Mouse (Mus musculus): ENCODE results near the gene D17H6S53E. TPM values are rescaled to one million over a fixed set of nuclear protein-coding genes. Genes with fewer than 3 reads are reported as not detected.

The D17H6S53E gene
- polyA plus RNA-seq, 1 experiment from 2014 or later: 10.1 TPM

DNA sequence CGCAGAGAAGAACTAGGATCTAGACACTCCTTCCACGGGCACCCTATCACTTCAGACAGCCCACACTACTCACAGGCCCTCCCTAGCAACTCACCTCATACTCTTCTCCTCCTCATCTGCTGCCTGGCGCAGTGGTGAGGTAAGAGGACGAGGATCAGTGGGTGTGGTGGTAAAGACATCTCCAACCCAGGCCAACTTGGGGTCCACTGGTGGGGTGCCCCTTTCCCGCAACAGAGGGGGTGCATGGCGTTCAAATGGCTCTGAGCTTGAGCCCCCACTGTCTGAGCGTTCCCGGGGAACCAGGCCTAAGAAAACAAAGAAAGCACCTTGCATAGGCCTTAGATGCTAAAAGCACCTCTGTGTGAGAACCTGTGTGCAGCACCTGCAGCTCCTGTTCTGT is 31.1 kb downstream of the D17H6S53E start:
- Histone ChIP-seq H3K4me2 (ENCODE audit: low read length) (no peak overlapping the region), H3K9me3 (ENCODE audit: control insufficient read depth, low read length) (no peaks in the 10 kb centered on the region), H3K36me3 (ENCODE audit: control insufficient read depth, insufficient read depth, low read length) (peaks cover 100% of the 10 kb centered on the region), H3K4me1 (ENCODE audit: control insufficient read depth in 2 of 2, insufficient read depth in 2 of 2, low read length in 2 of 2) (peaks cover 0 to 9% of the 10 kb centered on the region in 2 experiments; a peak in 2 of 4 replicates), H3K27ac (replicated peaks in 1 of 2; ENCODE audit: control insufficient read depth in 1 of 2, insufficient read depth in 1 of 2, low read depth in 2 of 2, low read length in 2 of 2) (no peak overlapping the region), H3K9ac (ENCODE audit: low read length) (no peak overlapping the region), H3K27me3 (ENCODE audit: control insufficient read depth, insufficient read depth, low read length) (no peaks in the 10 kb centered on the region), H3K4me3 (ENCODE audit: control insufficient read depth in 1 of 2, insufficient read depth in 1 of 2, low read depth in 1 of 2, low read length in 2 of 2) (no peak overlapping the region)
- 85% methylated on average over 8 of the region's 8 CpGs for WGBS
- ATAC-seq (ENCODE audit: insufficient number of reproducible peaks, insufficient read depth, low FRiP score, low read depth): no peak

DNA sequence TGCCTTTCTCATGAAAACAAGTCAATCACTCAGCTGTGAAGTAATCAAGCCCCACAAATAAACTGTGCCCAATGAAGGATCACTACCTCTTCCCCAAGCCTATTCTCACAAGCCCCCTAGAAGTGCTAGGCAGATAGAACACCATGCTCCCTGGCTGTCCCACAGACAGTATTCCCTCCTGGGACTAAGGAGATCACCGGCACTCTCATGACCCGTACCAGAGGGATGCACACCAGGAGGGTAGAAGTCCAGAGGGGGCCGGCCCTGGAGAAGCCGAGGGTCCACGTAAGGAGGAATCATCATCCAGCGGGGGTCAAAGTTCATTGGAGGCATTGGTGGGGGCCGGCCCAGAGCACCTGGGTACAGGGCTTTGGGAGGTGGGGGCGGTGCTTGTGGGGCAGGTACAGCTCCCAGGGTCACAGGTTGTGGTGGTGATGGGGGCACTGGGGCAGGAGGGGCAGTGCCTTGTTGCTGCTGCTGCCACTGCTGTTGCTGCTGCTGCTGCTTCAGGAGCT is 31.5 kb downstream of the D17H6S53E start:
- Histone ChIP-seq H3K27me3 (ENCODE audit: control insufficient read depth, insufficient read depth, low read length) (no peaks in the 10 kb centered on the region), H3K9me3 (ENCODE audit: control insufficient read depth, low read length) (no peaks in the 10 kb centered on the region), H3K27ac (replicated peaks in 1 of 2; ENCODE audit: control insufficient read depth in 1 of 2, insufficient read depth in 1 of 2, low read depth in 2 of 2, low read length in 2 of 2) (no peak overlapping the region), H3K9ac (ENCODE audit: low read length) (no peak overlapping the region), H3K36me3 (ENCODE audit: control insufficient read depth, insufficient read depth, low read length) (peaks cover 95% of the 10 kb centered on the region), H3K4me2 (ENCODE audit: low read length) (no peak overlapping the region), H3K4me3 (ENCODE audit: control insufficient read depth in 1 of 2, insufficient read depth in 1 of 2, low read depth in 1 of 2, low read length in 2 of 2) (no peak overlapping the region), H3K4me1 (ENCODE audit: control insufficient read depth in 2 of 2, insufficient read depth in 2 of 2, low read length in 2 of 2) (peaks cover 3 to 14% of the 10 kb centered on the region in 2 experiments)
- ATAC-seq (ENCODE audit: insufficient number of reproducible peaks, insufficient read depth, low FRiP score, low read depth): no peak
- 90% methylated on average over 8 of the region's 8 CpGs for WGBS

DNA sequence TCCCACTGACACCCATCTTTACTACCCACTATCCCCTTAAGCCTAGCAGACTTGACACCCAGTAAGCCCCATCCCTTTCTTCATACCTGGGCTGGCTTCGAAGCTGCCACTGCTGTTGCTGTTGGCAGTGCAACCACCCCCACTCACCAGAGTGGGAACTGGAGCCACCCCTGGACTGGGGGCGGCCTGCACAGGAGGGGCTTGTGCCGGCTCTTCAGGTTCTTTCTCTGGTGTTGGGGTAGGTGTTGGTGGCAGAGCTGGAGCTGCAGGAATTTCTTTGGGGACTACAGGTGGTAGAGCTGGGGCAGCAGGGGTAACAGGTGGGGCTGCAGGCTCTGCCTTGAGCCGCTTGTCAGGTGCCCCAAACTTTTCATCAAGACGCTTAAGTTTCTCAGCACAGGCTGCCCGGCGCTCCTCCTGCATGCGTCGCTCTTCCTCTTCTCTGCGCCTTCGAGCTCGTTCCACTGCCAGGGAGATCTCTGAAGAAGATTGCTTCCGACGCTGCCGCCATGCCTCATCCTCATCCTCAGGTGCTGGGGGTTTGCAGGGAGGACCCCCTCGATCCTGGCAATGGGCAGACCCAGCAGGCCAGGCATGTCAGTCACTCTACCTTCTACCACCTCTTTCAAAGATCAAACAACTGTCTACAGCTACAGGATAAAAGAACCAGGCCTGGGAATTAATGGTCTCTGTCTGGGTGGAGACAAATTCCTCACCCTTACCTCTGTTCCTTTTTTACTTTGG is 32.8 kb downstream of the D17H6S53E start:
- ATAC-seq (ENCODE audit: insufficient number of reproducible peaks, insufficient read depth, low FRiP score, low read depth): no peak

DNA sequence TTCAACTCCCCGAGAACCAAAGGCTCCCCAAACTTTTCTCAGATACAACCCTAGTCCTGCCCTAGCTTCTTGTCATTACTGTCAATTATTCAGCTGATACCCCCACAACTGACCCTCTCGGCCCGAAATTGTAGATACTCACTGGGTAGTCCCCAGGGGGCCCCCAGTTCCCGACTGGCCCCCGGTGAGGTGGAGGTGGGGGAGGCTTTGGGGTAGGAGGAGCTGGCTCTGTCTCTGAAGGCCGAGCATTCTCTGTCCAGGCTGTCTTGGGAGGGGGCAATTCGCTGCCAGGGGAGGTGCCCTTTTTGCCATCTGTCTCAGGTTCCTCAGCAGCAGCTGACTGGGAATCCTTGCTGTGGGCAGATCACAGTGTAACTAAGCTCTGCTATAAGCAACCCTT is 33.5 kb downstream of the D17H6S53E start:
- Histone ChIP-seq H3K4me2 (ENCODE audit: low read length) (no peak overlapping the region), H3K27ac (replicated peaks in 1 of 2; ENCODE audit: control insufficient read depth in 1 of 2, insufficient read depth in 1 of 2, low read depth in 2 of 2, low read length in 2 of 2) (no peak overlapping the region), H3K4me1 (ENCODE audit: control insufficient read depth in 2 of 2, insufficient read depth in 2 of 2, low read length in 2 of 2) (peaks cover 5 to 23% of the 10 kb centered on the region in 2 experiments), H3K9ac (ENCODE audit: low read length) (no peak overlapping the region), H3K36me3 (ENCODE audit: control insufficient read depth, insufficient read depth, low read length) (peaks cover 76% of the 10 kb centered on the region), H3K4me3 (ENCODE audit: control insufficient read depth in 1 of 2, insufficient read depth in 1 of 2, low read depth in 1 of 2, low read length in 2 of 2) (no peak overlapping the region), H3K27me3 (ENCODE audit: control insufficient read depth, insufficient read depth, low read length) (no peaks in the 10 kb centered on the region), H3K9me3 (ENCODE audit: control insufficient read depth, low read length) (no peaks in the 10 kb centered on the region)
- 84% methylated on average over 7 of the region's 7 CpGs for WGBS
- no peak for ATAC-seq (ENCODE audit: insufficient number of reproducible peaks, insufficient read depth, low FRiP score, low read depth)

More for the DNA sequence above, 32.8 kb downstream of the D17H6S53E start:
- no peaks in the 10 kb centered on the region for H3K27me3 ChIP-seq (ENCODE audit: control insufficient read depth, insufficient read depth, low read length)
- no peak overlapping the region for H3K9ac ChIP-seq (ENCODE audit: low read length)
- no peak overlapping the region for H3K4me2 ChIP-seq (ENCODE audit: low read length)
- peaks cover 82% of the 10 kb centered on the region for H3K36me3 ChIP-seq (ENCODE audit: control insufficient read depth, insufficient read depth, low read length)
- 92% methylated on average over 16 of the region's 16 CpGs for WGBS
- H3K4me3 ChIP-seq (ENCODE audit: control insufficient read depth in 1 of 2, insufficient read depth in 1 of 2, low read depth in 1 of 2, low read length in 2 of 2): no peak overlapping the region
- H3K27ac ChIP-seq (replicated peaks in 1 of 2; ENCODE audit: control insufficient read depth in 1 of 2, insufficient read depth in 1 of 2, low read depth in 2 of 2, low read length in 2 of 2): no peak overlapping the region
- peaks cover 5 to 23% of the 10 kb centered on the region in 2 experiments for H3K4me1 ChIP-seq (ENCODE audit: control insufficient read depth in 2 of 2, insufficient read depth in 2 of 2, low read length in 2 of 2)
- no peaks in the 10 kb centered on the region for H3K9me3 ChIP-seq (ENCODE audit: control insufficient read depth, low read length)

DNA sequence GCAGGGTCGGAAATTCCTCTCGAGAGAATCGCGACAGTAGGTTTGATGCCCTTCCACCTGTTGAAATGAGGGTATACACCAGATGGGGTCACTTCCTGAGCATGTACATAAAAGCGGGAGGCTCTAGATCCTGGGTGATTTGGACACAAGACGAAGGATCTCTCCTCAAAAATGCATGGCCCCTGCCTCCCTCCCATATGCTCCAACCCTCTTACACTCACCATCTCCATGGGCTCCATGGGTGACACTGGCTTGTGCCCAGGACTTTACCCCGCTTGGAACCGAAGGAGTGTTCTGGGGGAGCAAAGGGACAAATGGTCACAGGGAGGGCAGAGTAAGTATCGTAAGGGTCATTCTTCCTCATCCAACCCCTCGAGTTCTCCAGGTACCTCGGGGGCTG is 35.2 kb downstream of the D17H6S53E start:
- no peak for ATAC-seq (ENCODE audit: insufficient number of reproducible peaks, insufficient read depth, low FRiP score, low read depth)
- H3K27ac ChIP-seq (replicated peaks in 1 of 2; ENCODE audit: control insufficient read depth in 1 of 2, insufficient read depth in 1 of 2, low read depth in 2 of 2, low read length in 2 of 2): no peak overlapping the region
- H3K27me3 ChIP-seq (ENCODE audit: control insufficient read depth, insufficient read depth, low read length): no peaks in the 10 kb centered on the region
- 77% methylated on average over 11 of the region's 11 CpGs for WGBS
- H3K4me1 ChIP-seq (ENCODE audit: control insufficient read depth in 2 of 2, insufficient read depth in 2 of 2, low read length in 2 of 2): peaks cover 10 to 31% of the 10 kb centered on the region in 2 experiments
- peak overlapping the region; percentile 5; the same call in 1 of the 2 replicates for H3K9ac ChIP-seq (ENCODE audit: low read length)
- H3K36me3 ChIP-seq (ENCODE audit: control insufficient read depth, insufficient read depth, low read length): peaks cover 58% of the 10 kb centered on the region
- H3K4me3 ChIP-seq (ENCODE audit: control insufficient read depth in 1 of 2, insufficient read depth in 1 of 2, low read depth in 1 of 2, low read length in 2 of 2): no peak overlapping the region
- H3K9me3 ChIP-seq (ENCODE audit: control insufficient read depth, low read length): no peaks in the 10 kb centered on the region
- no peak overlapping the region for H3K4me2 ChIP-seq (ENCODE audit: low read length)

DNA sequence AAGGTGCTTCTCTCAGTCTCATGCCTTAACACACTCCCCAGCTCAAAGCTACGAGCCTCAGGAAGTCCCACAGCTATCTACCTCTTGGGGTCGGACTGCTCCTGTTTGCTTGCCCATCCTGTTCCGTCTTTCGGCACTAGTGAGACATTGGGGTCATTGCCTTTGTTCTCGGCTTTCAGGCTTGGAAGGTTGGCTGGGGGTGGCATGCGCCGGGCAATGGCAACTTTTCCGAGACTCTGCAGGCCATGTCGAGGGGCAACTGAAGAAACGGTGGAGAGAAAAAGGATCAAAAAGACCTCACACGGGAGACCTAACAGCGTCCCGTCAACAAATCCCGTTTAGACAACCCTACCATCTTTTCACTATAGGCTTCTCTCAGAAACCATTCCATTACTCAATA is 35.9 kb downstream of the D17H6S53E start:
- H3K27me3 ChIP-seq (ENCODE audit: control insufficient read depth, insufficient read depth, low read length): no peaks in the 10 kb centered on the region
- peaks cover 51% of the 10 kb centered on the region for H3K36me3 ChIP-seq (ENCODE audit: control insufficient read depth, insufficient read depth, low read length)
- peak overlapping the region in 1 of 2 experiments; percentile 100; a peak in 3 of 4 replicates for H3K4me3 ChIP-seq (ENCODE audit: control insufficient read depth in 1 of 2, insufficient read depth in 1 of 2, low read depth in 1 of 2, low read length in 2 of 2)
- no peak for ATAC-seq (ENCODE audit: insufficient number of reproducible peaks, insufficient read depth, low FRiP score, low read depth)
- peaks cover 10 to 31% of the 10 kb centered on the region in 2 experiments for H3K4me1 ChIP-seq (ENCODE audit: control insufficient read depth in 2 of 2, insufficient read depth in 2 of 2, low read length in 2 of 2)
- 68% methylated on average over 14 of the region's 14 CpGs for WGBS
- H3K9me3 ChIP-seq (ENCODE audit: control insufficient read depth, low read length): no peaks in the 10 kb centered on the region
- H3K27ac ChIP-seq (replicated peaks in 1 of 2; ENCODE audit: control insufficient read depth in 1 of 2, insufficient read depth in 1 of 2, low read depth in 2 of 2, low read length in 2 of 2): no peak overlapping the region
- peak overlapping the region; percentile 85 for H3K4me2 ChIP-seq (ENCODE audit: low read length)
- peak overlapping the region; percentile 5; the same call in 1 of the 2 replicates for H3K9ac ChIP-seq (ENCODE audit: low read length)

DNA sequence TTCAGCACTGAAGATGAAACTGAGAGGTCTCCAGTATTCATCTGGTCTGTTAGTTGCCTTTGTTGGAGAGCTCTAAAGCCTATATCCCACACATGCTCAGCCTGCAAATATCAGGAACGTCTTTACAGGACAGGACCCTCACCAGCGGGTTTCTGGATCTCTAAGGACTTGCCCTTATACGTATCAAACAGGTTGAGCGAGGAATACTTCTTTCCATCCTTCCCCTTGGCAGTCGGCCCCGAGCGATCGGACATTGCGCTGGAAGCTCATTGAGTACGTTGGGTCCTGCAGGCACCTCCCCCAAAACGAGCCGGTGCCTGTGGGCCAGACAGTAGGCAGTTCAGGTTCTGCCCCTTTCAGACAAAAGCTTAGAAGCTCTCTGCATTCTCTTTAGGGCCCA is 36.6 kb downstream of the D17H6S53E start:
- Histone ChIP-seq H3K27ac (replicated peaks in 1 of 2; ENCODE audit: control insufficient read depth in 1 of 2, insufficient read depth in 1 of 2, low read depth in 2 of 2, low read length in 2 of 2) (no peak overlapping the region; a peak in 1 of 4 replicates), H3K4me3 (ENCODE audit: control insufficient read depth in 1 of 2, insufficient read depth in 1 of 2, low read depth in 1 of 2, low read length in 2 of 2) (peak overlapping the region; percentile 94 to 100), H3K9me3 (ENCODE audit: control insufficient read depth, low read length) (no peaks in the 10 kb centered on the region), H3K27me3 (ENCODE audit: control insufficient read depth, insufficient read depth, low read length) (no peaks in the 10 kb centered on the region), H3K36me3 (ENCODE audit: control insufficient read depth, insufficient read depth, low read length) (peaks cover 45% of the 10 kb centered on the region), H3K4me1 (ENCODE audit: control insufficient read depth in 2 of 2, insufficient read depth in 2 of 2, low read length in 2 of 2) (peaks cover 10 to 31% of the 10 kb centered on the region in 2 experiments), H3K4me2 (ENCODE audit: low read length) (peak overlapping the region; percentile 85), H3K9ac (ENCODE audit: low read length) (peak overlapping the region; percentile 100)
- WGBS: 36% methylated on average over 12 of the region's 12 CpGs
- ATAC-seq (ENCODE audit: insufficient number of reproducible peaks, insufficient read depth, low FRiP score, low read depth): no peak

Data from heart, embryonic 14.5 days (tissue).